Comparison of ENCODE assay signal across 17 mouse cellular contexts in genomic region chr15:81358943-81359342, GRCm38 (mm10). TPM values are rescaled to one million over a fixed set of nuclear protein-coding genes. Genes with fewer than 3 reads are reported as not detected.
DNase-seq lines count a peak whose midpoint lies in the region; ATAC-seq and TF ChIP-seq lines count a peak whose summit lies in the region.
"Had no signal": no experiment of that assay in that cellular context is flagged by ENCODE, and none has a peak within 500 bp of the region (broad histone marks: within the 10 kb centered on the region; RNA-seq: fewer than 3 reads in every experiment).

No protein-coding gene starts in this region.

- DNase-seq in gastrocnemius, adult 2 months = no peak
- no peak for DNase-seq in gastrocnemius, adult 18-20 months (ENCODE audit: low spot score)
- no peak for DNase-seq in hindbrain, embryonic 14.5 days (ENCODE audit: low spot score)
- DNase-seq in right cerebral cortex, adult 18-20 months = no peak
- DNase-seq in cerebellum, adult 9-10 months = no peak
- DNase-seq: cerebellum, adult 11-12 months; forebrain, postnatal 0 days; gastrocnemius, postnatal 36 days; right cerebral cortex, postnatal 14 days had no signal

- peak overlapping the region; percentile 86 for H3K27ac ChIP-seq in gastrocnemius, adult 2 months
- peak overlapping the region; percentile 90 for H3K27ac ChIP-seq in brown adipose tissue, adult 24 weeks (replicated peaks; ENCODE audit: low read depth, low read length)
- H3K27ac ChIP-seq in kidney, embryonic 14.5 days (ENCODE audit: low read depth, low read length) = no peak overlapping the region
- no peak overlapping the region for H3K27ac ChIP-seq in liver, embryonic 12.5 days
- H3K27ac ChIP-seq in hindbrain, embryonic 14.5 days = no peak overlapping the region
- H3K27ac ChIP-seq: heart, embryonic 13.5 days had no signal

- no peaks in the 10 kb centered on the region for H3K27me3 ChIP-seq in kidney, embryonic 14.5 days (ENCODE audit: control insufficient read depth, insufficient read depth, low read length)
- no peaks in the 10 kb centered on the region for H3K27me3 ChIP-seq in liver, embryonic 12.5 days (replicated peaks)
- H3K27me3 ChIP-seq in hindbrain, embryonic 14.5 days (ENCODE audit: control insufficient read depth, insufficient read depth, low read length) = no peaks in the 10 kb centered on the region
- H3K27me3 ChIP-seq: heart, embryonic 13.5 days had no signal

- H3K4me3 ChIP-seq in gastrocnemius, adult 2 months = peak overlapping the region; percentile 87
- H3K4me3 ChIP-seq in brown adipose tissue, adult 24 weeks (ENCODE audit: insufficient read depth, low read depth, low read length) = peak overlapping the region; percentile 66
- H3K4me3 ChIP-seq in kidney, embryonic 14.5 days (ENCODE audit: low read length) = peak overlapping the region; percentile 57; the same call in 1 of the 2 replicates
- H3K4me3 ChIP-seq in liver, embryonic 12.5 days = no peak overlapping the region
- no peak overlapping the region for H3K4me3 ChIP-seq in hindbrain, embryonic 14.5 days (replicated peaks; ENCODE audit: low read length)

- peaks cover 4% of the 10 kb centered on the region; the same call in 1 of the 2 replicates for H3K4me1 ChIP-seq in brown adipose tissue, adult 24 weeks (ENCODE audit: control insufficient read depth, insufficient read depth, insufficient read length, low read length)
- H3K4me1 ChIP-seq in kidney, embryonic 14.5 days (ENCODE audit: control insufficient read depth, insufficient read depth, low read length) = peaks cover 13% of the 10 kb centered on the region; the same call in 1 of the 2 replicates
- H3K4me1 ChIP-seq in liver, embryonic 12.5 days = peaks cover 55% of the 10 kb centered on the region
- H3K4me1 ChIP-seq in hindbrain, embryonic 14.5 days (replicated peaks; ENCODE audit: control insufficient read depth, insufficient read depth, low read length) = peaks cover 21% of the 10 kb centered on the region

- intact Hi-C loops in gastrocnemius, adult 2 months (cut with DNase I) = no loop called here

- H3K36me3 ChIP-seq in kidney, embryonic 14.5 days (ENCODE audit: control insufficient read depth, insufficient read depth, low read length) = peaks cover 13% of the 10 kb centered on the region
- H3K36me3 ChIP-seq in liver, embryonic 12.5 days = peaks cover 9% of the 10 kb centered on the region
- peaks cover 17% of the 10 kb centered on the region for H3K36me3 ChIP-seq in hindbrain, embryonic 14.5 days (replicated peaks; ENCODE audit: control insufficient read depth, insufficient read depth)

- no peak for TF ChIP-seq CTCF in gastrocnemius, adult 2 months (IDR thresholded peaks at IDR 0.05)

- no peaks in the 10 kb centered on the region for H3K9me3 ChIP-seq in kidney, embryonic 14.5 days (ENCODE audit: control insufficient read depth, low read length)
- no peaks in the 10 kb centered on the region for H3K9me3 ChIP-seq in liver, embryonic 12.5 days (replicated peaks)
- H3K9me3 ChIP-seq in hindbrain, embryonic 14.5 days (ENCODE audit: control insufficient read depth, low read length) = no peaks in the 10 kb centered on the region
- H3K9me3 ChIP-seq: G1E; heart, embryonic 13.5 days had no signal

- peak overlapping the region; percentile 67 for H3K4me2 ChIP-seq in kidney, embryonic 14.5 days (replicated peaks; ENCODE audit: low read depth, low read length)
- H3K4me2 ChIP-seq in liver, embryonic 12.5 days = peak overlapping the region; percentile 87
- no peak overlapping the region for H3K4me2 ChIP-seq in hindbrain, embryonic 14.5 days (replicated peaks)

- H3K9ac ChIP-seq in kidney, embryonic 14.5 days (ENCODE audit: low read depth, low read length) = no peak overlapping the region
- no peak overlapping the region for H3K9ac ChIP-seq in liver, embryonic 12.5 days
- H3K9ac ChIP-seq in hindbrain, embryonic 14.5 days = no peak overlapping the region
- H3K9ac ChIP-seq: forebrain, postnatal 0 days; heart, embryonic 13.5 days had no signal

- ATAC-seq in kidney, embryonic 14.5 days (ENCODE audit: low FRiP score, low TSS enrichment) = no peak
- ATAC-seq in liver, embryonic 12.5 days = no peak
- ATAC-seq in hindbrain, embryonic 14.5 days (ENCODE audit: low FRiP score) = no peak
- ATAC-seq: forebrain, postnatal 0 days had no signal

- WGBS in kidney, embryonic 14.5 days = 54% methylated on average over 3 of the region's 3 CpGs
- WGBS in liver, embryonic 12.5 days (ENCODE audit: insufficient replicate concordance) = 58% methylated on average over 3 of the region's 3 CpGs
- WGBS in hindbrain, embryonic 14.5 days = 93% methylated on average over 3 of the region's 3 CpGs

RNA-seq across cellular contexts. Expression of gene Slc25a17, which starts 1.7 kb away (rescaled TPM):
- 10 to 100 TPM in 1 of 2 experiments, 1 to 10 TPM in 1; 8.7 to 10.8 TPM for total RNA-seq in gastrocnemius, adult 2 months (2021)
- total RNA-seq in gastrocnemius, adult 18-20 months (2021) = 1 to 10 TPM; 6.7 TPM
- 109 and 113 TPM in 2 replicates for polyA plus RNA-seq in brown adipose tissue, adult 24 weeks (2012; ENCODE audit: insufficient read depth, insufficient read length, missing spikeins)
- 117 and 127 TPM in 2 replicates for polyA plus RNA-seq in kidney, embryonic 14.5 days (2014; fragmentation: Nextera tagmentation; extraction: Ambion mirVana)
- polyA plus RNA-seq in liver, embryonic 12.5 days (2016; fragmentation: Nextera tagmentation; extraction: Ambion mirVana) = 49.2 TPM in 2 replicates
- polyA plus RNA-seq in hindbrain, embryonic 14.5 days (2014; fragmentation: Nextera tagmentation; extraction: Ambion mirVana) = 130 and 140 TPM in 2 replicates

RNA-seq across cellular contexts. Expression of gene St13, which starts 40.9 kb away (rescaled TPM):
- 100 to 1,000 TPM in 1 of 2 experiments, 10 to 100 TPM in 1; 86.8 to 114 TPM for total RNA-seq in gastrocnemius, adult 2 months (2021)
- total RNA-seq in gastrocnemius, adult 18-20 months (2021) = 100 to 1,000 TPM in 1 of 2 experiments, 10 to 100 TPM in 1; 98.2 to 126 TPM
- 181 and 325 TPM in 2 replicates for polyA plus RNA-seq in brown adipose tissue, adult 24 weeks (2012; ENCODE audit: insufficient read depth, insufficient read length, missing spikeins)
- polyA plus RNA-seq in kidney, embryonic 14.5 days (2014; fragmentation: Nextera tagmentation; extraction: Ambion mirVana) = 171 and 181 TPM in 2 replicates
- polyA plus RNA-seq in liver, embryonic 12.5 days (2016; fragmentation: Nextera tagmentation; extraction: Ambion mirVana) = 105 TPM in 2 replicates
- polyA plus RNA-seq in hindbrain, embryonic 14.5 days (2014; fragmentation: Nextera tagmentation; extraction: Ambion mirVana) = 172 and 185 TPM in 2 replicates

RNA-seq across cellular contexts. Expression of gene Xpnpep3, which starts 41.0 kb away (rescaled TPM):
- total RNA-seq in gastrocnemius, adult 2 months (2021) = 1 to 10 TPM; 4.8 to 7.4 TPM
- total RNA-seq in gastrocnemius, adult 18-20 months (2021) = 1 to 10 TPM; 6.5 to 6.6 TPM
- polyA plus RNA-seq in brown adipose tissue, adult 24 weeks (2012; ENCODE audit: insufficient read depth, insufficient read length, missing spikeins) = 15.6 and 33.2 TPM in 2 replicates
- 5.5 and 10.0 TPM in 2 replicates for polyA plus RNA-seq in kidney, embryonic 14.5 days (2014; fragmentation: Nextera tagmentation; extraction: Ambion mirVana)
- polyA plus RNA-seq in liver, embryonic 12.5 days (2016; fragmentation: Nextera tagmentation; extraction: Ambion mirVana) = 10.1 and 10.5 TPM in 2 replicates
- 3.8 and 5.3 TPM in 2 replicates for polyA plus RNA-seq in hindbrain, embryonic 14.5 days (2014; fragmentation: Nextera tagmentation; extraction: Ambion mirVana)

RNA-seq across cellular contexts. Expression of gene Dnajb7, which starts 49.2 kb away (rescaled TPM):
- total RNA-seq in gastrocnemius, adult 2 months (2021) = not detected
- not detected for total RNA-seq in gastrocnemius, adult 18-20 months (2021)
- not detected in 2 replicates for polyA plus RNA-seq in brown adipose tissue, adult 24 weeks (2012; ENCODE audit: insufficient read depth, insufficient read length, missing spikeins)
- 1.3 and 1.5 TPM in 2 replicates for polyA plus RNA-seq in kidney, embryonic 14.5 days (2014; fragmentation: Nextera tagmentation; extraction: Ambion mirVana)
- polyA plus RNA-seq in liver, embryonic 12.5 days (2016; fragmentation: Nextera tagmentation; extraction: Ambion mirVana) = 1.2 and 1.3 TPM in 2 replicates
- 0.39 and 1.1 TPM in 2 replicates for polyA plus RNA-seq in hindbrain, embryonic 14.5 days (2014; fragmentation: Nextera tagmentation; extraction: Ambion mirVana)
- total RNA-seq: forebrain, postnatal 0 days; gastrocnemius, postnatal 36 days; hematopoietic stem cell, adult 5-6 weeks; layer of hippocampus, adult 18-20 months; left cerebral cortex, postnatal 14 days had no signal
- polyA plus RNA-seq: G1E had no signal

Comparison
In these comparisons a context has a peak if more than half of its experiments do, and no peak if none do; other contexts are left out.
1. H3K27ac ChIP-seq: peak in gastrocnemius, adult 2 months (single experiment) and brown adipose tissue, adult 24 weeks (single experiment); none in kidney, embryonic 14.5 days (single experiment), liver, embryonic 12.5 days (single experiment) and hindbrain, embryonic 14.5 days (single experiment).
2. H3K4me3 ChIP-seq: peak in gastrocnemius, adult 2 months (single experiment), brown adipose tissue, adult 24 weeks (single experiment) and kidney, embryonic 14.5 days (single experiment); none in liver, embryonic 12.5 days (single experiment) and hindbrain, embryonic 14.5 days (single experiment).